Mouse (Mus musculus): ENCODE results near the gene Tnfrsf14.

GRCm38 (mm10) chr4:154958171-154958570 is 29.8 kb upstream of the Tnfrsf14 start:
- TF ChIP-seq CTCF (IDR thresholded peaks at IDR 0.05; ENCODE audit: low read depth, low read length) (no peak), POLR2A (IDR thresholded peaks at IDR 0.05; ENCODE audit: borderline replicate concordance, low read depth, low read length) (no peak)

Data from bone marrow macrophage, adult 2 months (primary cell).